Mouse (Mus musculus): Measurements from ENCODE around the gene Pdzd2. TPM values are rescaled to one million over a fixed set of nuclear protein-coding genes. Genes with fewer than 3 reads are reported as not detected.

The Pdzd2 gene
- 2.2 and 4.6 TPM in 2 replicates for polyA plus RNA-seq (2011; ENCODE audit: insufficient read depth, insufficient read length, low replicate concordance, missing spikeins)

DNA sequence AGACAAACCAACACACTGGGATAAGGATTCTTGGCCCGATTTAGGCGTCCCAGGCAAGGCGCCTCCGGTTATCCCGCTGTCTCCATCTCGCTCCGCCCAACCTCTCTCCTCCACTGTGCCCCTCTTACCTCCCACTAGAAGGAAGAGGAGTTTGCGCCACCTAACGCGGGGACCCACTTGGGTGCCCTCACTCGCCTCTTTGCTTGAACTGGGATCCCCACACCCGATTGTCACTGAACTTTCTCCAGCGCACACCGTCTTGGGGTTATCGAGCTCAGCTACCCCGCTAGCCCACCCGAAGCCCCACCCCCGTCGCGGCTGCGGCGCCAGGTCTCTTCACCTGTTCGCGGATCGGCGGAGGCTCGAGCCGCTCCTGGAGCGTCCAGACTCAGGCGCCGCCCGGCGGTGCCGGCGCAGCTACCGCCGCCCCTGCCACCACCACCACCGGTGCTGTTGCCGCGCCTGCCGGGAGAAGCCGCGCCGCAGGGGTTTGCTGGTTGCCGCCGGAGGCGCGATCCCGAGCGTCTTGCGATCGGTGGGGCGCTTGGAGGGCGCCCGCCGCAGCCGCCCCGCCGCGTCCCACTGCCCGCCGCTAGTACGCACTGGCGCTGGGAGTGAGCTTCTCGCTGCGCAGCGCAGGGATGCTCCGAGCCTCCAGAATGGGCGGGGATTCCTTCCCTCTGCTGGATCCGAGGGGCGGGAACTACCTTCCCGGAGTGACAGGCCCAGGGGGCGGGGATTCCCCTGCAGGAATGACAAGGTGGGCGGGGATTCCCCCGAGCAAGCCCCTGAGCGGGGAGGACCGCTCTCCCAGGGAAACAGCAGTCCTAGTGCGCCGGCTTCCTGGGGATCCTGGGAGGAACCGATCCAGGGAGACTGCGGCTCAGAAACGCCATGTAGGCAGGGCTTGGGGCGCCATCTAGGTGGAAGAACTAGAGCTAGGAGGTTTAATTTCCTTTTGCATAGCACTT lies at the start of gene Pdzd2:
Gene Pdzd2 (minus strand): TSS at position 648 of the 971 bp plus-strand sequence.
- TF ChIP-seq CTCF (IDR thresholded peaks at IDR 0.05; ENCODE audit: control insufficient read depth, insufficient read depth, low read length) = no peak
- TF ChIP-seq POLR2A (IDR thresholded peaks at IDR 0.05; ENCODE audit: borderline replicate concordance, control insufficient read depth, low read depth, low read length) = no peak
- H3K27ac ChIP-seq (ENCODE audit: control insufficient read depth, insufficient read depth, low read depth, low read length, poor library complexity) = no peak within 1 kb of the TSS
- whole genome bisulfite sequencing = 1% methylated on average over 83 of the region's 83 CpGs
- H3K4me3 ChIP-seq (replicated peaks; ENCODE audit: control insufficient read depth, low read depth, low read length) = no peak within 1 kb of the TSS
- H3K4me1 ChIP-seq (ENCODE audit: control insufficient read depth, insufficient read depth, low read length) = no peaks in the 10 kb centered on the region

DNA sequence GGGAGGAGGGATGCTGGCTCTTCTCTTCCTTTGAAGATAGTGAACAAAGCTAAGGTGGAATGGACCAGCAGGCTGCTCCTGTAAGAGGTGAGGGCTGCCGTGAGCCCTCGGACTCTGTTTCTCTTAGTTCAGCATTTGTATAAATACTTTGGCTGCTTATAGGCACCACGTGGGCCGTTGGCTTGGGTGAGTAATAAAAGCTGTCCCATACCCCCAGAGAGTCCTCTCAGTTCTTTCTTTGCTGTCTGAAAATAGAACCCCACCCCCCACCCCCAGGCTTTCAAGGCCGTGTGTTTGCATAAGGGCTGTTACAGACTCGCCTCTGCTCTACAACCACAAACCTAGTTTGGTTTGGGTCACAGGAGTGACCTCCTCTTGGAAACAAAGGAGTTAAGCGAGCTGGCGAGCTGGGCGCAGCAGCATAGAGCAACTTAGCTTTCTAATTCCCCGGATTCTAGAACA lies 49.7 kb upstream of the Pdzd2 start:
- Histone ChIP-seq H3K4me1 (ENCODE audit: control insufficient read depth, insufficient read depth, low read length) (no peaks in the 10 kb centered on the region), H3K4me3 (replicated peaks; ENCODE audit: control insufficient read depth, low read depth, low read length) (no peak overlapping the region), H3K27ac (ENCODE audit: control insufficient read depth, insufficient read depth, low read depth, low read length, poor library complexity) (no peak overlapping the region)
- TF ChIP-seq POLR2A (IDR thresholded peaks at IDR 0.05; ENCODE audit: borderline replicate concordance, control insufficient read depth, low read depth, low read length) = no peak
- TF ChIP-seq CTCF (IDR thresholded peaks at IDR 0.05; ENCODE audit: control insufficient read depth, insufficient read depth, low read length) = no peak
- WGBS = 63% methylated on average over 10 of the region's 10 CpGs

DNA sequence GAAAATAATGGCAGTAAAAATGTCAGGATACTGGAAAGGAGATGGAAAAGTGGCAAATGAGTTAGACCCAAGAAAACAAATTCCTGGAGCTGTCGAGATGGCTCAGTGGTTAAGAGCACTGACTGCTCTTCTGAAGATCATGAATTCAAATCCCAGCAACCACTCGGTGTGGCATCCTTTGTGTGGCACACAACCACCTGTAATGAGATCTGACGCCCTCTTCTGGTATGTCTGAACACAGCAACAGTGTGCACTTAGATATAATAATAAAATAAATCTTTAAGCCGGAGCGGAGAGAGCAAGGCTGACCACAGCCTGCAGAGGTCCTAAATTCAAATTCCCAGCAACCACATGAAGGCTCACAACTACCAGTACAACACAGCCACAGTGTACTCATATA lies 48.8 kb upstream of the Pdzd2 start:
- H3K4me1 ChIP-seq (ENCODE audit: control insufficient read depth, insufficient read depth, low read length) = no peaks in the 10 kb centered on the region
- no peak overlapping the region for H3K4me3 ChIP-seq (replicated peaks; ENCODE audit: control insufficient read depth, low read depth, low read length)
- no peak for TF ChIP-seq CTCF (IDR thresholded peaks at IDR 0.05; ENCODE audit: control insufficient read depth, insufficient read depth, low read length)
- TF ChIP-seq POLR2A (IDR thresholded peaks at IDR 0.05; ENCODE audit: borderline replicate concordance, control insufficient read depth, low read depth, low read length) = no peak
- H3K27ac ChIP-seq (ENCODE audit: control insufficient read depth, insufficient read depth, low read depth, low read length, poor library complexity) = no peak overlapping the region
- 65% methylated on average over 5 of the region's 5 CpGs for WGBS

DNA sequence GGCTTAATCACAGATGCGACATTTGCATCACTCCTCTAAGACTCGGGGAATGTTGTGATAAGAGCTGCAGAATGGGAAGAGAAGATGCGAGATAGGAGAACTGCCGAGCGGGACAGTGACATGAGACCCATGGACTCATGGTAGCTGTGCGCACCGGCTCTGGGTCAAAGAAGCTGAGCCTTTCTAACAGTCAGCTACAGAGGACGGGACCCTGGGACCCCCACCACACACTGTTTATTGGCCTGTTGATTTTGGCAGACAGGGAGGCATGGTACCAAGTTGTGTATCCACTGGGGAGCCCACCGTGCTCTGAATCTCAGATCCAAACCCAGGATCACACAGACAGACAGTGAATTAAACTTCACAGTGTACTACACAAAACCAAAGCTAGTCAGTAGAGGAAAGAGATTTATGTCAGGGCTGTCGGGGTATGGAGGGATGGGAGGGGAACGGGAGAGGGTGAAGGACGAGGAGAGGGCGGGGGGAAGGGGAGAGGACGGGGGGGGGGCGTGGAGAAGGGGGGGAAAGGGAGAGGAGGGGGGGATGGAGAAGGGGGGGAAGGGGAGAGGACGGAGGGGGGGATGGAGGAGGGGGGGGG lies 42.1 kb upstream of the Pdzd2 start:
- no peak overlapping the region for H3K27ac ChIP-seq (ENCODE audit: control insufficient read depth, insufficient read depth, low read depth, low read length, poor library complexity)
- no peak overlapping the region for H3K4me3 ChIP-seq (replicated peaks; ENCODE audit: control insufficient read depth, low read depth, low read length)
- no peaks in the 10 kb centered on the region for H3K4me1 ChIP-seq (ENCODE audit: control insufficient read depth, insufficient read depth, low read length)
- 67% methylated on average over 15 of the region's 16 CpGs for WGBS
- TF ChIP-seq POLR2A (IDR thresholded peaks at IDR 0.05; ENCODE audit: borderline replicate concordance, control insufficient read depth, low read depth, low read length) = no peak
- no peak for TF ChIP-seq CTCF (IDR thresholded peaks at IDR 0.05; ENCODE audit: control insufficient read depth, insufficient read depth, low read length)

DNA sequence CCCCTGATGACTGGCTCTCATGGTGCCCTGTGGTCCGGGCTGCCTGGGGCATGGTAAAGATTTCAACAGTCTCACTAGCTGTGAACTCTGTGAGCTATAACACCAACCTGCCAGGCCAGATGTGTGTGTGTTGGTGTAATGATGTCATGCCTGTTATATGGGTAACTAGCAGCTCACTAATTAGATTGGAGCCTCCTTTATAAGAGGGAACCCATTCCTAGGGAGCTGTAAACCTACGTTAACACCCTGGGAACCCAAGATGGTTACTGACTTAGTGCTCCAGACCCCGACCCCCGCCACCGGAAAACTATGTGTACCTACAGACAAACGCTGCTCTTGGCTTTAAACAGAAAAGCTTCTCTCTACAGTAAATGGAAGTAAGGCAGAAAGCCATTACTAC lies 41.6 kb upstream of the Pdzd2 start:
- Histone ChIP-seq H3K4me1 (ENCODE audit: control insufficient read depth, insufficient read depth, low read length) (no peaks in the 10 kb centered on the region), H3K27ac (ENCODE audit: control insufficient read depth, insufficient read depth, low read depth, low read length, poor library complexity) (no peak overlapping the region), H3K4me3 (replicated peaks; ENCODE audit: control insufficient read depth, low read depth, low read length) (no peak overlapping the region)
- WGBS = 80% methylated on average over 6 of the region's 6 CpGs
- TF ChIP-seq POLR2A (IDR thresholded peaks at IDR 0.05; ENCODE audit: borderline replicate concordance, control insufficient read depth, low read depth, low read length) (no peak), CTCF (IDR thresholded peaks at IDR 0.05; ENCODE audit: control insufficient read depth, insufficient read depth, low read length) (no peak)

DNA sequence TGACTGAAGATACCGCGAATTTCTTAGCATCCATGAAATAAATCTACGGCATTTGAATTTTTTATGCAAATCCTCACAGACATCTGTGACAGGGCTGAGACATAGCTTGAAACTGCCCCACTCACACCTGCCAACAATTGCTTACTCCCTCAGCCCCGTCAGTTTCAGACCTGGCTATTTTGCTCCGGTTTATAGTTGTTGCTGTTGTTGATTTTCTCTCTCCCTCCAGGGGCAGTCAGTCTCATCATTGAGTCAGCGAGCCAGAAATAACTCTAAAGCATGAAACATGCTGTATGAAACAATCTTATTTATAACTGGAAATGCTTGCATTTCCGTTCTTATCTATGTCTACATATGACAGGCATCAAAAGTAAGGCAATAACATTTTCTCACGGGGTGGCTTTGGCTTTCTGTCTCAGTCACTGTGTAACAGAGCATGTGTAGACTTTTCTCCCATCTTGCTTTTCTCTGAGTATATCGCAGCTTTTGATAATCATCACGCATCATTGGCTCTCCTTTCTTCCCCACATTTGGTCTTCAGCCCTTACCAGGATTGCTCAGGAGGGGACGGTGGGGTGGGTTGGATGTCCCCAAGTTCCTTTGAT lies 34.5 kb upstream of the Pdzd2 start:
- no peak for TF ChIP-seq CTCF (IDR thresholded peaks at IDR 0.05; ENCODE audit: control insufficient read depth, insufficient read depth, low read length)
- no peak for TF ChIP-seq POLR2A (IDR thresholded peaks at IDR 0.05; ENCODE audit: borderline replicate concordance, control insufficient read depth, low read depth, low read length)
- 70% methylated on average over 11 of the region's 11 CpGs for WGBS
- no peak overlapping the region for H3K4me3 ChIP-seq (replicated peaks; ENCODE audit: control insufficient read depth, low read depth, low read length)
- H3K4me1 ChIP-seq (ENCODE audit: control insufficient read depth, insufficient read depth, low read length) = no peaks in the 10 kb centered on the region
- no peak overlapping the region for H3K27ac ChIP-seq (ENCODE audit: control insufficient read depth, insufficient read depth, low read depth, low read length, poor library complexity)

DNA sequence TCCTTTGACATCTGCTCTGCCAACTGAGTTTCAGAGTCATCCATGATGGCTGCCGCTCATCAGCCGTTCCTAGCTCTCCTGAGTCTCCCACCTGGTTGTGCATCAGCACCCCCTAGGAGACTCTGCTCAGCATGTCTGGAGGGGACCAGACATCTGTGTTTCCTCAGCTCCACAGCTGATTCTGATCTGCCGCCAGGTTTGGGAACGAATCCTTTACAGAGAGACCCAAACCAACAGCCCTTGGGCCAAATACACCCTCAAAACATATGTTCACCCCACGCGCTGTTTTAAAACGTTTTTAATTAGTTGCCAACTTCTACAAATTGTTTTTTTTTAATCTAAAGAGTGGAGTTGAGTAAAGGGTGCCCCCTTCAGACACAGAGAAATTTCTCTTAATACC lies 31.2 kb upstream of the Pdzd2 start:
- TF ChIP-seq CTCF (IDR thresholded peaks at IDR 0.05; ENCODE audit: control insufficient read depth, insufficient read depth, low read length) = no peak
- no peak for TF ChIP-seq POLR2A (IDR thresholded peaks at IDR 0.05; ENCODE audit: borderline replicate concordance, control insufficient read depth, low read depth, low read length)
- no peaks in the 10 kb centered on the region for H3K4me1 ChIP-seq (ENCODE audit: control insufficient read depth, insufficient read depth, low read length)
- H3K27ac ChIP-seq (ENCODE audit: control insufficient read depth, insufficient read depth, low read depth, low read length, poor library complexity) = no peak overlapping the region
- no peak overlapping the region for H3K4me3 ChIP-seq (replicated peaks; ENCODE audit: control insufficient read depth, low read depth, low read length)
- 79% methylated on average over 7 of the region's 7 CpGs for WGBS

DNA sequence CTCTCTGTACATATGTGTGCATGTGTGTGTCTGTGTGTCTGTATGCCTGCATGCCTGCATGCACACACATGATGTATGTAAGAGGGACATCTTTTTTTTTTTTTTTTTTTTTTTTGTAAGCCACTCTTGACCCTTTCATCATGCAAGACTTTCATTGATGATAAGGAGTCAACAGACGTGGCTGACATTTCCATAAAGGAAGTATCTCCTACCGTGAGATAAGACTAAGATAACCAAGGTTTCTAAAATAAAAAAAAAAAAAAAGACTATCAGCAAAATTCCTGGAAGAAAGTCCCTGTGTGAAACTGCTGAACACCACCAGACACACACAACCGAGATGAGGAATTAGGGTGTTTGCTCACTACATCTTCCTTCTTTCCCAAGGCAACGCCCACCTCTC lies 27.1 kb upstream of the Pdzd2 start:
- Histone ChIP-seq H3K27ac (ENCODE audit: control insufficient read depth, insufficient read depth, low read depth, low read length, poor library complexity) (no peak overlapping the region), H3K4me1 (ENCODE audit: control insufficient read depth, insufficient read depth, low read length) (no peaks in the 10 kb centered on the region), H3K4me3 (replicated peaks; ENCODE audit: control insufficient read depth, low read depth, low read length) (no peak overlapping the region)
- TF ChIP-seq CTCF (IDR thresholded peaks at IDR 0.05; ENCODE audit: control insufficient read depth, insufficient read depth, low read length) (no peak), POLR2A (IDR thresholded peaks at IDR 0.05; ENCODE audit: borderline replicate concordance, control insufficient read depth, low read depth, low read length) (no peak)
- WGBS = 45% methylated on average over 4 of the region's 4 CpGs

Measured in bone marrow, adult 2 months (tissue).